Mouse (Mus musculus) splenic B cell, adult 2 months (primary cell): ENCODE measurements around the gene Lhfpl2.
"Not testable (repeated sequence)": the region's sequence is repeated elsewhere in the genome, so short reads cannot be mapped to it uniquely, and the experiment has no call there.

Source experiments
- DNase-seq: peaks from one replicate; pipeline ENCODE4 v3.0.0-alpha.2; 2011; ENCODE audit warnings: low read depth, low spot score
- H3K27me3 ChIP-seq: 2 replicates; pipeline ENCODE4 v1.6.1; 2012; ENCODE audit warnings: mild to moderate bottlenecking, low read length, moderate library complexity, mixed read lengths; ENCODE audit not compliant: control insufficient read depth, poor library complexity, insufficient read depth, severe bottlenecking
- H3K36me3 ChIP-seq: 2 replicates; pipeline ENCODE4 v1.6.1; 2012; ENCODE audit warnings: mild to moderate bottlenecking, low read length, moderate library complexity, mixed read lengths; ENCODE audit not compliant: control insufficient read depth, poor library complexity, insufficient read depth, severe bottlenecking

The Lhfpl2 gene

DNA sequence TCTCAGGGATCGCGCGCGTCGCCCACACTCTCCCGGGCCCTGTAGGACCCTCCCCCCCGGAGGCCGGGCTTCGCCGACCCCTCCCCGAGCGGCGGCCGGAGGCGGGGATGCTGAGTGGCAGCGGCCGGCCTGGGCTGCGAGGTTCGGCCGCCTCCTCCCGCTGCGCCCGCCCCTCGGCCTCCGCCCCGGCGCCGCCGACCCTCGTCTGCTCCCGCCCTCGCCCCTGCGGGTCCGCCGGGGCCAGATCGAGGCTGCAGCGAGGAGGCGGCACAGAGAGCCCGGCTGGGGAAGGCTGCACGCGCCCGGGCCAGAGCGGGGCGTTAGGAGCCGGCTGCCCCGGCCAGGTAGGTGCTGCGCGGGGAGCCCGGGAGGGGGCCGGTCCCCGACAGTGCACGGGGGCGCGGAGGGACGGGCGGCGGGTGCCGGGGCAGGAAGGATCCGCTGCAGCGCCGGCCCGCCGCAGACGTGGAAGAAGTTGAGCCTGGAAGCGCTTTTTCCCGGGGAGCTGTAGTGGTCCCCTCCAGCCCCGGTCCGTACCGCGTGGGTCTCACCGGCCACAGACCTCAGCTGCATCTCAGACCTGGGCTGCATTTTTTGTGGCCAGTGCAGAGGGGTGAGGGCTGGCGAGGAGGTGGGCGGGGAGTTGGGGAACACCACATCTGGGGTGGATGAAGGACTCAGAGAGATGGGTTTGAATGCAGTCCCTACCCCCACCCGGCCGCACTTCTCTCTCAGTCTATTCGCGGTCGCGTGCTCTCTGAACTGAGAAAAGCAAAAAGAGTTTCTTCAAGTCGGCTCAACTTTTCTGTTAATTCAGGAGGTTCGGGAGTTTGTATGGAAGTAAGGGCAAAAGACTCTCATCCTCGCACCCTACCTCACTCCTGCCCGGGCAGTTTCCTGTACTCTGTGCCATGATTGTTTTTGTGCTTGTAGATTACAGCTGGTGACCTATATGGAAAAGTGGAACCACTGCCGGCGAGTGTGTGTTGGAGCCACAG is at the start of gene Lhfpl2:
Gene Lhfpl2 (plus strand): TSS at position 234 of the 998 bp plus-strand sequence.
- DNase-seq: no peak
- Histone ChIP-seq H3K36me3 (no peaks in the 10 kb centered on the region), H3K27me3 (0 out of 2 replicates have a peak, but pooled peaks cover 3% of the 10 kb centered on the region)

DNA sequence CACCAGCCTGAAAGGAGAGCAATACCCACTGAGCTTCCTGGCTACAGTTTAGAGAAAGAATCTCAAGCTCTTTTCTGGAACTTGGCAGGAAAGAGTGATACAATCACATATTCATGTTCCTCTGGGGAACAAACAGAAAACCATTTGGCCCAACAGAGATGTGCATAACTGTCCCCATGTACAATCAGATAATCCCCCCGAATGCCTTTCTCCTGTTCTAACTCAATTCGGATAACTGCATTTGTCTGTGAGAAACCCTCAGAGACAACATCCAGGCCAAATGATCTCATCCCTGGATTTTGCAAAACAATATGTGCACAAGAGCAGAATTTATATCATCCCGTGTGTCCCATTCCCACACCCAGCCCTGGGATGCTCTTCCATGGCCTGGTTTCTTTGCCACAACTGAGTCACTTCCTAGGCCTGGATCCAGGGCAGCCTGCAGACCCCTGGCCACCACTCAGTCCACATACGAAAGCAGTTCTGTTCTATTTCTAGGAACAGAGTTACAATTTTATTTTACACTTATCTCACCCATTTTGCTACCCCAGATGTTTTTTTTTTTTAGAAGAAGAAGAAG is 45.5 kb upstream of the Lhfpl2 start:
- no peak for DNase-seq
- no peaks in the 10 kb centered on the region for H3K27me3 ChIP-seq
- H3K36me3 ChIP-seq: no peaks in the 10 kb centered on the region

DNA sequence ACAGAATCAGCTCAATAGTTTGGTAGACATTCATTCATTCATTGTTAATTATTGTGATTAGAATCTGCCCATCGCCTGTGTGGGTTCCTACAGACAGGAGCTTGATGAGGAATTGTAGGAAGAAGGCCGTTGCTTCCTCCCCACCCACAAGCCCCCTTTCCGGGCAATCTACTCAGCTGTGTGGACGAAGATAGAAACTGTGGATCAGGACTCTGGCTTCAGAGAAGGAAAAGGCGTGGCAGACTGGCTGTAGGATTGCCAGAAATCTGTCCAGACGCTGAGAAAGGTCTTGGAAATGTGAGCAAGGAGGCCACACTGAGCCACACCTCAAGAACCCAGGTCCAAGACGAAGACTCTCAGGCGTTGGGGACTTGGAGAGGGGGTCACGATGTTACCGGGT is 43.6 kb upstream of the Lhfpl2 start:
- DNase-seq: no peak
- no peaks in the 10 kb centered on the region for H3K27me3 ChIP-seq
- H3K36me3 ChIP-seq: no peaks in the 10 kb centered on the region

- peak; percentile 7 for DNase-seq
- H3K27me3 ChIP-seq, H3K36me3 ChIP-seq: not testable (repeated sequence)
Observed at GRCm38 (mm10) chr13:94024575-94024974, 33.0 kb upstream of the Lhfpl2 start.

GRCm38 (mm10) chr13:94029147-94029546 is 28.4 kb upstream of the Lhfpl2 start:
- DNase-seq: no peak
- Histone ChIP-seq H3K27me3 (no peaks in the 10 kb centered on the region), H3K36me3 (no peaks in the 10 kb centered on the region)

DNA sequence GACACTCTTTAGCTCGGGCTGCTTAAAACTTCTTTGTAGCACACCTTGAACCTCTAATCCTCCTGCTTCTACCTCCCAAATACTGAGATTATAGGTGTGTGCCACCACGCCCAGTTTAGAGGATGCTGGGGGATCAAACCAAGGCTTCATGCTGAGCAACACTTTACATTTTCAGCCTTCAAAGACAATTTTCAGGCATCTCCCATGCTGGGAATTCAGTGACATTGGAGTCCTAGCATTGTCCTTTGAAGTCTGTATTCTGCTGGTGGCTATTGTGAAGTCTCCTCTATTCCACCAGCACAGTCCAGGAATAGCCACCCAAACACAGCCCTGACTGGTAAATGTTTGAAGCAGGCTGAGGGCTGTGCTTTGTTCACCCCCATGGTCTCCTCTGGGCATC is 27.0 kb upstream of the Lhfpl2 start:
- H3K36me3 ChIP-seq: no peaks in the 10 kb centered on the region
- DNase-seq: no peak
- no peaks in the 10 kb centered on the region for H3K27me3 ChIP-seq

DNA sequence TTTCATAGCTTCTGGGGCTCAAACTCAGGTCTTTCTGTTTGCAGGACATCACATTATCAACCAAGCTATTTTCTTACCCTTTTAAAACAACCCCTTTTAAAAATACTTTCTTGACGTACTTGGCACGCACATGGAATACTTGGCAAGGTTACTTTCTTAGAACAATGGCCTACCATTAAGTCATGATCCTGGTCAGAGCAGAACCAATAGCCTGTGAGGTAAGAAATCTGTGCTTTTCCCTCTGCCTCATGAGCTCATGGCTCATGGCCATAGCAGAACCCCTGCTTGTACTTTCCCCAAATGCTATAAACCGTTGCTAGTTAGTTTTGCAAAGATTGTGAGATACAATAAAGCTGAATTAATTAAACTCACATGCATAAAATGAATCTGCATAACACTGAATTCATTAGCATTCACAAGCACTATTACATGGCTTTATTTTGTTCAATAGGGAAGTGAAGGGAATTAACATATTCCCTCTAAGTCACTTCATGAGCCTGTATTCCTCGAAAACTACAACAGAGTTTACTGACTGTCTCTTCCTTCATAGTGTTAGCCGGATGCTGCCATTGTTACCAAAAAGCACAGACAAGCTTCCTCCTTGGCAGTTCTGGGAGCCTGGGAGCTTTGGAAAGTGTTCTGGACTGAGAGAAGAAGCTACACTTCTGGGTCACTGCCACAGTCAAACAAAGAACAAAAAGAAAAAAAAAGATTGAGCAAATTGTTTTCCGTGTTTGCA is 20.1 kb upstream of the Lhfpl2 start:
- H3K27me3 ChIP-seq: no peaks in the 10 kb centered on the region
- DNase-seq: no peak
- H3K36me3 ChIP-seq: no peaks in the 10 kb centered on the region

DNA sequence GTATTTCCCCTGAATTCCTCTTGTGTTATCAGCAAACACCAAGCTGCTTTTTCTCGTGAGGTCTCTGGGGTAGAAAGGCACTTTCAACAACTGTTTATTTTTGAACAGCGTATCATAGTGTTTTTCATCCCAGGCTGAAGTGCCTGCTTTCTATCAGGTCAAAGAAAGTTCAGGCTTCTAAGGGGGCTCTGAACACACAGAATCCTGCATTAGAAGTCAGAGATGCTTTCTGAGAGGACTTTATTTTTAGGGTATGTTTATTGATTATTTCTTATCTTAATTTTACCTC is 19.6 kb upstream of the Lhfpl2 start:
- Histone ChIP-seq H3K36me3 (no peaks in the 10 kb centered on the region), H3K27me3 (no peaks in the 10 kb centered on the region)
- no peak for DNase-seq

DNA sequence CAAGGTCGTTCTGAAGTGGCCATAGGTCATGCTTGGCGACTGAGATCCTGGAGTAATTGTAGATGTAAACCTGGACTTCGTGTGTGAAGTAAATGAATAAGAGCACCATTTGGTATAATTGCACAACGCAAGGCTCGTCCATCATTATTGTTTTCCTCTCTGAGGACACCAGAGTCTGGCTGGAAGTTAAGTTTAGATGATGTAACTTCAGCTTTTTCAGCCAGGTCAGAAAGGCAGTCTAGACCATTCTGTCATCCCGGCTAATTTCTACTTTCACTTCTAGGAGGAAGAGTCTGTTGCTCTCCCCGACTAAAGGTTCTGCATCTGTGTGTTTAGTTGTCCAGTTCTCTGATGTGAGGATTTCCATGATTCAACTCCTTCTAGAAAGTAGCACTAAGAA is 7.6 kb upstream of the Lhfpl2 start:
- H3K36me3 ChIP-seq: no peaks in the 10 kb centered on the region
- DNase-seq: no peak
- H3K27me3 ChIP-seq: no peaks in the 10 kb centered on the region

DNA sequence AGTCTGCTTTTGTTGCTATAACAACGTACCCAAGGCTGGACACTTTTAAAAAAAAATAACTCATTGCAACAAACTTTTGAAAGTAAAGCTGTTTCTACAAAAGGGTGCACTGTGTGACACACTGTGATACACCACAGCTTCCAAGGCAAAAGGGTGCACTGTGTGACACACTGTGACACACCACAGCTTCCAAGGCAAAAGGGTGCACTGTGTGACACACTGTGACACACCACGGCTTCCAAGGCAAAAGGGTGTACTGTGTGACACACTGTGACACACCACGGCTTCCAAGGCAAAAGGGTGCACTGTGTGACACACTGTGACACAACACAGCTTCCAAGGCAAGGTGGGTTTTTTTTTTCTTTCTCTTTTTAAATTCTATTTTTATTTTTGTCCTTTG is 6.8 kb upstream of the Lhfpl2 start:
- DNase-seq: no peak

GRCm38 (mm10) chr13:94057036-94057562 is 497 bp upstream of the Lhfpl2 start:
- DNase-seq: no peak
- 0 out of 2 replicates have a peak, but pooled peaks cover 3% of the 10 kb centered on the region for H3K27me3 ChIP-seq

More for the DNA sequence above, 6.8 kb upstream of the Lhfpl2 start:
- Histone ChIP-seq H3K36me3 (no peaks in the 10 kb centered on the region), H3K27me3 (no peaks in the 10 kb centered on the region)

GRCm38 (mm10) chr13:94058642-94059222 is 1.1 kb downstream of the Lhfpl2 start:
- peaks cover 3% of the 10 kb centered on the region; the same call in 1 of the 2 replicates for H3K27me3 ChIP-seq
- no peaks in the 10 kb centered on the region for H3K36me3 ChIP-seq
- DNase-seq: no peak

More at GRCm38 (mm10) chr13:94057036-94057562, 497 bp upstream of the Lhfpl2 start:
- H3K36me3 ChIP-seq: no peaks in the 10 kb centered on the region

GRCm38 (mm10) chr13:94059373-94059772 is 1.8 kb downstream of the Lhfpl2 start:
- H3K27me3 ChIP-seq: peaks cover 3% of the 10 kb centered on the region; the same call in 1 of the 2 replicates
- DNase-seq: no peak
- H3K36me3 ChIP-seq: no peaks in the 10 kb centered on the region

DNA sequence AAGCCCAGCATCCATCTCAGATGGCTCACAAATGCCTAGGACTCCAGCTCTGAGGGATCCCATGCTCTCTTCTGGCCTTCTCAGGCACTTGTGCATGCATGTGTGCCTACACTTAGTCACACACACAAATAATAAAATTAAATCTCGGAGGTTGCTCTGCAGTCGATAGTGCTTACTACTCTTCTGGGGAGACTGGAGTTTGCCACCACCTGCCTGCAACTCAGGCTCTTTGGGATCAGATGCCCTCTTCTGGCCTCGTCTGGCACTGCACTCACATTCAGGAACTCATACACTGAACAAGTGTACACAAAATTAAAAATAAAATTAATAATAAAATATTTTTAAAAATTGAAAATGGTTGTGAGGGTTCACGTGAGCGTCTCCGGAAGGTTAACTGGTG is 2.2 kb downstream of the Lhfpl2 start:
- Histone ChIP-seq H3K36me3 (no peaks in the 10 kb centered on the region), H3K27me3 (peaks cover 3% of the 10 kb centered on the region; the same call in 1 of the 2 replicates)
- DNase-seq: peak; percentile 21
